In genomic region chr4:137851484-137851883, GRCm38 (mm10) we compare ENCODE assay signal across 9 mouse cellular contexts. TPM values are rescaled to one million over a fixed set of nuclear protein-coding genes. Genes with fewer than 3 reads are reported as not detected.
DNase-seq lines count a peak whose midpoint lies in the region; ATAC-seq and TF ChIP-seq lines count a peak whose summit lies in the region.
"Had no signal": no experiment of that assay in that cellular context is flagged by ENCODE, and none has a peak within 500 bp of the region (broad histone marks: within the 10 kb centered on the region; RNA-seq: fewer than 3 reads in every experiment).

No protein-coding gene starts in this region.

- H3K9me3 ChIP-seq in liver, embryonic 12.5 days (replicated peaks) = no peaks in the 10 kb centered on the region; the same call in 1 of the 2 replicates
- no peaks in the 10 kb centered on the region for H3K9me3 ChIP-seq in midbrain, embryonic 11.5 days (ENCODE audit: control insufficient read depth, low read length)
- H3K9me3 ChIP-seq: lung, embryonic 15.5 days had no signal

- WGBS in liver, adult 2 months = 28% methylated on average over 2 of the region's 2 CpGs
- 48% methylated on average over 2 of the region's 2 CpGs for WGBS in liver, embryonic 12.5 days (ENCODE audit: insufficient replicate concordance)
- 58% methylated on average over 2 of the region's 2 CpGs for WGBS in midbrain, embryonic 11.5 days

- peaks cover 13% of the 10 kb centered on the region for H3K4me1 ChIP-seq in liver, adult 2 months (ENCODE audit: control insufficient read depth, insufficient read depth, low read length)
- no peaks in the 10 kb centered on the region for H3K4me1 ChIP-seq in liver, embryonic 12.5 days
- no peaks in the 10 kb centered on the region for H3K4me1 ChIP-seq in midbrain, embryonic 11.5 days (ENCODE audit: control insufficient read depth, insufficient read depth, low read length)

- DNase-seq in cerebellum, adult 11-12 months = peak; percentile 55
- DNase-seq in cerebellum, adult 11 months = no peak
- DNase-seq in liver, adult 2 months (ENCODE audit: extremely low read depth, low read depth, low spot score) = peak; percentile 62
- DNase-seq in adrenal gland, postnatal 14 days = peak; percentile 87
- peak; percentile 64 to 69 for DNase-seq in heart, postnatal 14 days
- no peak for DNase-seq in midbrain, embryonic 11.5 days (ENCODE audit: low spot score, missing footprints)

- no peak for ATAC-seq in liver, embryonic 12.5 days
- peak; percentile 53; the same call in 1 of the 2 replicates for ATAC-seq in megakaryocyte progenitor cell, adult 5-6 weeks (replicated peaks; ENCODE audit: poor library complexity)
- ATAC-seq in midbrain, embryonic 11.5 days (ENCODE audit: low FRiP score) = no peak

- peak; percentile 74 for TF ChIP-seq CTCF in liver, adult 2 months (IDR thresholded peaks at IDR 0.05; ENCODE audit: low read depth, low read length)

- H3K4me2 ChIP-seq in liver, embryonic 12.5 days = no peak overlapping the region
- no peak overlapping the region for H3K4me2 ChIP-seq in midbrain, embryonic 11.5 days
- H3K4me2 ChIP-seq: lung, embryonic 15.5 days had no signal

- H3K27ac ChIP-seq in liver, adult 2 months (replicated peaks; ENCODE audit: insufficient read depth, low read depth, low read length) = no peak overlapping the region
- no peak overlapping the region for H3K27ac ChIP-seq in liver, embryonic 12.5 days
- H3K27ac ChIP-seq in midbrain, embryonic 11.5 days (ENCODE audit: low read depth, low read length) = no peak overlapping the region
- H3K27ac ChIP-seq: lung, embryonic 15.5 days had no signal

- no peak for TF ChIP-seq POLR2A in liver, adult 2 months (IDR thresholded peaks at IDR 0.05; ENCODE audit: extremely low read depth, insufficient read depth, low read length)

- no peak overlapping the region for H3K4me3 ChIP-seq in liver, adult 2 months (ENCODE audit: insufficient read depth, low read depth, low read length)
- no peak overlapping the region for H3K4me3 ChIP-seq in liver, embryonic 12.5 days
- no peak overlapping the region for H3K4me3 ChIP-seq in midbrain, embryonic 11.5 days (ENCODE audit: low read depth, low read length)
- H3K4me3 ChIP-seq: lung, embryonic 15.5 days had no signal

- intact Hi-C loops in heart, postnatal 14 days (cut with DNase I) = no loop called here

- no peaks in the 10 kb centered on the region for H3K27me3 ChIP-seq in liver, adult 2 months (ENCODE audit: control insufficient read depth, insufficient read depth, low read length)
- H3K27me3 ChIP-seq in liver, embryonic 12.5 days (replicated peaks) = peaks cover 8% of the 10 kb centered on the region; the same call in 1 of the 2 replicates
- H3K27me3 ChIP-seq in midbrain, embryonic 11.5 days (ENCODE audit: control insufficient read depth, insufficient read depth, low read length) = no peaks in the 10 kb centered on the region
- H3K27me3 ChIP-seq: lung, embryonic 15.5 days had no signal

- no peak overlapping the region for H3K9ac ChIP-seq in liver, adult 2 months (ENCODE audit: low read depth, low read length)
- H3K9ac ChIP-seq in liver, embryonic 12.5 days = no peak overlapping the region
- no peak overlapping the region for H3K9ac ChIP-seq in midbrain, embryonic 11.5 days (ENCODE audit: low read length)
- H3K9ac ChIP-seq: lung, embryonic 15.5 days had no signal

- H3K79me2 ChIP-seq in liver, adult 2 months (ENCODE audit: control insufficient read depth, insufficient read depth, low read length) = no peaks in the 10 kb centered on the region

- H3K36me3 ChIP-seq in liver, adult 2 months (ENCODE audit: control insufficient read depth, insufficient read depth, low read length) = no peaks in the 10 kb centered on the region
- no peaks in the 10 kb centered on the region for H3K36me3 ChIP-seq in liver, embryonic 12.5 days
- no peaks in the 10 kb centered on the region for H3K36me3 ChIP-seq in midbrain, embryonic 11.5 days (ENCODE audit: control insufficient read depth, insufficient read depth, low read length)
- H3K36me3 ChIP-seq: lung, embryonic 15.5 days had no signal

RNA-seq across cellular contexts. Expression of gene Ece1, which starts 10.6 kb away (rescaled TPM):
- 430 and 630 TPM in 2 replicates for total RNA-seq in liver, adult 2 months (2014; rRNA removed)
- 55.2 and 213 TPM in 2 replicates for polyA plus RNA-seq in liver, adult 2 months (2012; rRNA removed)
- 17.8 and 18.5 TPM in 2 replicates for polyA plus RNA-seq in liver, embryonic 12.5 days (2016; fragmentation: Nextera tagmentation; extraction: Ambion mirVana)
- 202 and 263 TPM in 2 replicates for total RNA-seq in adrenal gland, postnatal 14 days (2021)
- total RNA-seq in heart, postnatal 14 days (2021) = 100 to 1,000 TPM in 1 of 2 experiments, 10 to 100 TPM in 1; 94.5 to 117 TPM
- total RNA-seq in megakaryocyte progenitor cell, adult 5-6 weeks (2015) = 6.2 and 7.3 TPM in 2 replicates
- total RNA-seq in megakaryocyte progenitor cell, adult 5-6 weeks (2017) = 2.9 and 3.2 TPM in 2 replicates
- 26.6 and 27.5 TPM in 2 replicates for polyA plus RNA-seq in midbrain, embryonic 11.5 days (2014; fragmentation: Nextera tagmentation; extraction: Ambion mirVana)

RNA-seq across cellular contexts. Expression of gene Alpl, which starts 55.3 kb away (rescaled TPM):
- total RNA-seq in liver, adult 2 months (2014; rRNA removed) = 5.1 and 6.9 TPM in 2 replicates
- 7.3 and 10.0 TPM in 2 replicates for polyA plus RNA-seq in liver, adult 2 months (2012; rRNA removed)
- 5.1 and 6.5 TPM in 2 replicates for polyA plus RNA-seq in liver, embryonic 12.5 days (2016; fragmentation: Nextera tagmentation; extraction: Ambion mirVana)
- 16.5 and 19.0 TPM in 2 replicates for total RNA-seq in adrenal gland, postnatal 14 days (2021)
- total RNA-seq in heart, postnatal 14 days (2021) = 10 to 100 TPM; 51.5 to 72.3 TPM
- total RNA-seq in megakaryocyte progenitor cell, adult 5-6 weeks (2015) = not detected in 2 replicates
- total RNA-seq in megakaryocyte progenitor cell, adult 5-6 weeks (2017) = not detected in 2 replicates
- polyA plus RNA-seq in midbrain, embryonic 11.5 days (2014; fragmentation: Nextera tagmentation; extraction: Ambion mirVana) = 23.7 and 24.5 TPM in 2 replicates

Comparison
In these comparisons a context has a peak if more than half of its experiments do, and no peak if none do; other contexts are left out.
1. DNase-seq: peak in cerebellum, adult 11-12 months (single experiment), liver, adult 2 months (single experiment), adrenal gland, postnatal 14 days (single experiment) and heart, postnatal 14 days (2 of 2); none in cerebellum, adult 11 months (single experiment) and midbrain, embryonic 11.5 days (single experiment).
2. RNA of gene Ece1, which starts 10.6 kb away (total RNA-seq): 430 to 630 TPM in liver, adult 2 months, 202 to 263 TPM in adrenal gland, postnatal 14 days and 94.5 to 117 TPM in heart, postnatal 14 days; 2.9 to 7.3 TPM in megakaryocyte progenitor cell, adult 5-6 weeks; every median in the first group is over 10 times any median in the second.